Mouse (Mus musculus) liver, embryonic 11.5 days (tissue): Measurements from ENCODE around the gene Cdk10. TPM values are rescaled to one million over a fixed set of nuclear protein-coding genes. Genes with fewer than 3 reads are reported as not detected.
"Not testable (repeated sequence)": the region's sequence is repeated elsewhere in the genome, so short reads cannot be mapped to it uniquely, and the experiment has no call there.

Experiments
- ATAC-seq: fragments of 200-750 bp; cut with Nextera tagmentation; replicated peaks from 2 replicates; pipeline ENCODE4 v1.8.0; 2017; ENCODE audit warnings: moderate number of reproducible peaks, mild to moderate bottlenecking, moderate TSS enrichment, moderate library complexity; ENCODE audit not compliant: low FRiP score
- DNase-seq: peaks from one replicate; pipeline ENCODE4 v3.0.0-alpha.2; 2017; ENCODE audit warnings: low spot score
- H3K27ac ChIP-seq: fragments of 300-500 bp; sonication (generic); 2 replicates; pipeline ENCODE4 v1.5.1; 2014; ENCODE audit warnings: mild to moderate bottlenecking, low read depth, low read length, control low read depth
- H3K27me3 ChIP-seq: fragments of 300-500 bp; sonication (generic); replicated peaks from 2 replicates; pipeline ENCODE4 v1.6.1; 2014; ENCODE audit warnings: low read length, mixed read lengths; ENCODE audit not compliant: control insufficient read depth, insufficient read depth
- H3K36me3 ChIP-seq: fragments of 300-500 bp; sonication (generic); 2 replicates; pipeline ENCODE4 v1.6.1; 2014; ENCODE audit warnings: mild to moderate bottlenecking, low read length, moderate library complexity, mixed read lengths; ENCODE audit not compliant: control insufficient read depth, insufficient read depth
- H3K4me1 ChIP-seq: fragments of 300-500 bp; sonication (generic); replicated peaks from 2 replicates; pipeline ENCODE4 v1.6.1; 2014; ENCODE audit warnings: low read length, mixed read lengths; ENCODE audit not compliant: control insufficient read depth, insufficient read depth
- H3K4me2 ChIP-seq: fragments of 300-500 bp; sonication (generic); 2 replicates; pipeline ENCODE4 v1.6.1; 2014; ENCODE audit warnings: mild to moderate bottlenecking, control low read depth, moderate library complexity
- H3K4me3 ChIP-seq: fragments of 300-500 bp; sonication (generic); 2 replicates; pipeline ENCODE4 v1.5.1; 2014; ENCODE audit warnings: low read depth, low read length, control low read depth
- H3K9ac ChIP-seq: fragments of 300-500 bp; sonication (generic); 2 replicates; pipeline ENCODE4 v1.6.1; 2014; ENCODE audit warnings: low read depth, low read length, control low read depth
- H3K9me3 ChIP-seq: fragments of 300-500 bp; sonication (generic); 2 replicates; pipeline ENCODE4 v1.6.1; 2016; ENCODE audit warnings: low read length, inconsistent platforms, mixed read lengths; ENCODE audit not compliant: control insufficient read depth
- WGBS: fragments of 180-500 bp; shearing (Covaris S2); extraction: QIAGEN DNeasy Blood & Tissue Kit; methylation state at CpG from one replicate; pipeline ENCODE4 v1.1.7; 2014; 5-methylcytosine and 5-hydroxymethylcytosine counted together
- polyA plus RNA-seq: library from polyadenylated mRNA; unstranded; fragments of >200 nt; fragmentation: Nextera tagmentation; extraction: Ambion mirVana; gene quantifications from 2 replicates; pipeline ENCODE4 v1.2.1, GENCODE M21; 2014

The Cdk10 gene
- polyA plus RNA-seq, 1 experiment from 2014 or later = 22.8 TPM

GRCm38 (mm10) chr8:123197016-123197415, 27.6 kb upstream of the Cdk10 start:
- H3K4me1 ChIP-seq, H3K9ac ChIP-seq, H3K4me2 ChIP-seq, H3K36me3 ChIP-seq, DNase-seq, H3K9me3 ChIP-seq, H3K27me3 ChIP-seq, H3K4me3 ChIP-seq, H3K27ac ChIP-seq: not testable (repeated sequence)
- ATAC-seq = peak; percentile 74
- WGBS = 63% methylated on average over 5 of the region's 5 CpGs

GRCm38 (mm10) chr8:123199864-123200263, 24.8 kb upstream of the Cdk10 start:
- 0 out of 2 replicates have a peak, but pooled peaks cover 4% of the 10 kb centered on the region for H3K27me3 ChIP-seq
- no peak overlapping the region for H3K27ac ChIP-seq
- H3K36me3 ChIP-seq = no peaks in the 10 kb centered on the region
- H3K9ac ChIP-seq = no peak overlapping the region
- DNase-seq (no peak), ATAC-seq (no peak)
- 66% methylated on average over 14 of the region's 14 CpGs for WGBS
- H3K9me3 ChIP-seq = no peaks in the 10 kb centered on the region
- no peak overlapping the region for H3K4me2 ChIP-seq
- H3K4me3 ChIP-seq = no peak overlapping the region
- no peaks in the 10 kb centered on the region for H3K4me1 ChIP-seq

- DNase-seq = peak; percentile 76
- Histone ChIP-seq H3K27me3 (0 out of 2 replicates have a peak, but pooled peaks cover 4% of the 10 kb centered on the region), H3K9me3 (no peaks in the 10 kb centered on the region), H3K27ac (no peak overlapping the region), H3K4me2 (no peak overlapping the region), H3K4me3 (no peak overlapping the region), H3K36me3 (peaks cover 14% of the 10 kb centered on the region), H3K4me1 (no peaks in the 10 kb centered on the region), H3K9ac (no peak overlapping the region)
- 27% methylated on average over 5 of the region's 5 CpGs for WGBS
- ATAC-seq = no peak
Observed at GRCm38 (mm10) chr8:123202288-123202687, 22.4 kb upstream of the Cdk10 start.

- H3K4me3 ChIP-seq = no peak overlapping the region
- no peaks in the 10 kb centered on the region for H3K9me3 ChIP-seq
- no peak overlapping the region for H3K9ac ChIP-seq
- no peak overlapping the region for H3K4me2 ChIP-seq
- peaks cover 18% of the 10 kb centered on the region for H3K36me3 ChIP-seq
- WGBS = 90% methylated on average over 3 of the region's 3 CpGs
- no peak overlapping the region for H3K27ac ChIP-seq
- 0 out of 2 replicates have a peak, but pooled peaks cover 4% of the 10 kb centered on the region for H3K27me3 ChIP-seq
- H3K4me1 ChIP-seq = no peaks in the 10 kb centered on the region
- ATAC-seq (no peak), DNase-seq (no peak)
Observed at GRCm38 (mm10) chr8:123203571-123203970, 21.1 kb upstream of the Cdk10 start.

GRCm38 (mm10) chr8:123211876-123212275, 12.8 kb upstream of the Cdk10 start:
- Histone ChIP-seq H3K9me3 (no peaks in the 10 kb centered on the region), H3K27me3 (no peaks in the 10 kb centered on the region; the same call in 1 of the 2 replicates), H3K4me3 (peak overlapping the region; percentile 99), H3K27ac (peak overlapping the region; percentile 66), H3K36me3 (peaks cover 17% of the 10 kb centered on the region), H3K4me2 (peak overlapping the region; percentile 77), H3K9ac (peak overlapping the region; percentile 99), H3K4me1 (peaks cover 8% of the 10 kb centered on the region; the same call in 1 of the 2 replicates)
- no peak for ATAC-seq
- 37% methylated on average over 10 of the region's 10 CpGs for WGBS
- DNase-seq = no peak

GRCm38 (mm10) chr8:123212321-123213117, 12.1 kb upstream of the Cdk10 start, which contains the start of the genes Chmp1a and Spata33:
Gene Chmp1a (minus strand): TSS chr8:123212763.
Gene Spata33 (plus strand): TSS chr8:123212832.
- Histone ChIP-seq H3K4me3 (peak within 1 kb of the TSS; percentile 99), H3K4me2 (peak within 1 kb of the TSS; percentile 77), H3K27ac (peak within 1 kb of the TSS; percentile 66), H3K27me3 (no peaks in the 10 kb centered on the region; the same call in 1 of the 2 replicates), H3K4me1 (peaks cover 8% of the 10 kb centered on the region; the same call in 1 of the 2 replicates), H3K36me3 (peaks cover 11% of the 10 kb centered on the region), H3K9me3 (no peaks in the 10 kb centered on the region), H3K9ac (peak within 1 kb of the TSS; percentile 99)
- DNase-seq (peak; percentile 97), ATAC-seq (peak; percentile 89)
- WGBS = under 1% methylated on average over 75 of the region's 76 CpGs

GRCm38 (mm10) chr8:123213118-123213772, 11.4 kb upstream of the Cdk10 start:
- no peak overlapping the region for H3K27ac ChIP-seq
- peak overlapping the region; percentile 99 for H3K9ac ChIP-seq
- H3K36me3 ChIP-seq = peaks cover 10% of the 10 kb centered on the region
- H3K4me2 ChIP-seq = peak overlapping the region; percentile 77
- no peaks in the 10 kb centered on the region; the same call in 1 of the 2 replicates for H3K27me3 ChIP-seq
- 23% methylated on average over 22 of the region's 22 CpGs for WGBS
- peak; percentile 21 for ATAC-seq
- DNase-seq = no peak
- no peaks in the 10 kb centered on the region for H3K9me3 ChIP-seq
- peaks cover 8% of the 10 kb centered on the region; the same call in 1 of the 2 replicates for H3K4me1 ChIP-seq
- H3K4me3 ChIP-seq = peak overlapping the region; percentile 99

- Histone ChIP-seq H3K4me2 (no peak overlapping the region), H3K36me3 (no peaks in the 10 kb centered on the region; the same call in 1 of the 2 replicates)
- no peak for ATAC-seq
Observed at GRCm38 (mm10) chr8:123215430-123215829, 9.2 kb upstream of the Cdk10 start.

More at GRCm38 (mm10) chr8:123215430-123215829, 9.2 kb upstream of the Cdk10 start:
- H3K4me3 ChIP-seq = no peak overlapping the region
- no peak overlapping the region for H3K27ac ChIP-seq
- 56% methylated on average over 3 of the region's 3 CpGs for WGBS
- H3K9ac ChIP-seq = no peak overlapping the region
- DNase-seq = no peak
- no peaks in the 10 kb centered on the region; the same call in 1 of the 2 replicates for H3K27me3 ChIP-seq
- H3K9me3 ChIP-seq = no peaks in the 10 kb centered on the region
- H3K4me1 ChIP-seq = peaks cover 8% of the 10 kb centered on the region; the same call in 1 of the 2 replicates
